Mouse (Mus musculus): ENCODE data around the gene Orc2. TPM values are rescaled to one million over a fixed set of nuclear protein-coding genes. Genes with fewer than 3 reads are reported as not detected.
A peak's percentile ranks its signal among the peaks of the same experiment; 100 is the strongest.

The Orc2 gene
- polyA plus RNA-seq, 1 experiment from 2014 or later: 62.2 TPM

DNA sequence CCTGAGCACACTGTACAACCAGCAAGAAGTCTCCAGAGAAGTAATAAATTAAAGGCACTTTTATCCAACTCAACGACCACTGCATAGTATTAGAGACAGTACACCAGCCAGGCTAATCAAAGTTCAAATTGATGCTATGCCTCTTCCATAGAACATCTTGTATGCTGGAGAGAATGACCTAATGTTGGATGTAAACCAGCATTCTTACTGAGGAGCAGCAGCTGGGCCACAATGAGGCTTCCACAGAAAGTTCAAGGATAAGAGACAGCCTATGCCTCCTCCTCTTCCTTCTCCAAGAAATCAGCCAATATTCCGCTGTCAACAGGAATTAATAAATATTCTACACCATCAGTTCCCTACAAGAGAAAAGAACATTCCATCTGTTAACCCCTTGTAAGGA lies 41.0 kb downstream of the Orc2 start:
- no peak for ATAC-seq
- Histone ChIP-seq H3K4me2 (no peak overlapping the region), H3K27ac (no peak overlapping the region), H3K4me3 (no peak overlapping the region), H3K9ac (no peak overlapping the region), H3K4me1 (no peaks in the 10 kb centered on the region), H3K9me3 (replicated peaks) (no peaks in the 10 kb centered on the region), H3K27me3 (replicated peaks) (no peaks in the 10 kb centered on the region), H3K36me3 (peaks cover 98% of the 10 kb centered on the region)
- 93% methylated on average over 2 of the region's 2 CpGs for WGBS (ENCODE audit: insufficient replicate concordance)

DNA sequence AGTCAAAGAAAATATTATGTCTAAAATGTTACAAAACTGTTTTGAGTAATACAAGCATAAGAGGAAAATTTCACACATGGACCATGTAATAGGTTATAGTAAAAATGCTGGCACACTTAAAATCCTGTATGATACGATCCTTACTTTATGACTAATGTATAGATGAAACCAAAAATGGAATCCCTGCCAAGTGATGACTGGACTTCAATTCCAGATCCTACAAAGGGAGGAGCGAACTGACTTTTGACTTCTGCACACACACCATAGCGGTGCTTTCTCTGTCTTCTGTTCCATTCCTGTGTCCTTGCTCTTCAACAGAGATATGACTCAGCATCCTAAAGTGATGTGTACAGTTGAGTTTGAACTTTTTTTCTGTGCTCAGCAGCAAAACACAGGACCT lies 44.3 kb downstream of the Orc2 start:
- Histone ChIP-seq H3K4me2 (no peak overlapping the region), H3K27ac (no peak overlapping the region), H3K9me3 (replicated peaks) (no peaks in the 10 kb centered on the region), H3K27me3 (replicated peaks) (no peaks in the 10 kb centered on the region), H3K4me1 (no peaks in the 10 kb centered on the region), H3K9ac (no peak overlapping the region), H3K4me3 (no peak overlapping the region), H3K36me3 (peaks cover 98% of the 10 kb centered on the region)
- 90% methylated on average over 3 of the region's 3 CpGs for WGBS (ENCODE audit: insufficient replicate concordance)
- ATAC-seq: no peak

DNA sequence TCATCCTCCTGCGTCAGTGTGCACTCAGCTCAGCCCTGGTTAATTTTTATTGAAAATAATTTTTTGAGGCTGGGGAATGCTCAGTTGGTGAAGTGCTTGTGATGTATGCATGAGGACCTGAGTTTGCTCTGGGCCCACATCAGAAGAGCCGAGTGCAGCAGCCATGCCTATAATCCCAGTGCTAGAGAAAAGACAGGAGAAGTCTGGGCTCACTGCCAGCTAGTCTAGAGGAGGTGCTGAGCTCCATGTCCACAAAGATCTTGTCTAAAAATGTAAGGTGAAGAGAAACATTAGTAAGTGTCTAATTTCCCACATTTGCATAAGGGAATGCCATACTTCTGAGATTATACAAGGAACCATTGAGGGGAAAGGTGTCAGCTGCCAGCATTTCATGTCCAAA lies 46.0 kb downstream of the Orc2 start:
- Histone ChIP-seq H3K36me3 (peaks cover 98% of the 10 kb centered on the region), H3K4me3 (no peak overlapping the region), H3K4me2 (no peak overlapping the region), H3K9ac (no peak overlapping the region), H3K4me1 (no peaks in the 10 kb centered on the region), H3K9me3 (replicated peaks) (no peaks in the 10 kb centered on the region), H3K27ac (no peak overlapping the region), H3K27me3 (replicated peaks) (no peaks in the 10 kb centered on the region)
- ATAC-seq: no peak
- 73% methylated on average over 2 of the region's 2 CpGs for WGBS (ENCODE audit: insufficient replicate concordance)

DNA sequence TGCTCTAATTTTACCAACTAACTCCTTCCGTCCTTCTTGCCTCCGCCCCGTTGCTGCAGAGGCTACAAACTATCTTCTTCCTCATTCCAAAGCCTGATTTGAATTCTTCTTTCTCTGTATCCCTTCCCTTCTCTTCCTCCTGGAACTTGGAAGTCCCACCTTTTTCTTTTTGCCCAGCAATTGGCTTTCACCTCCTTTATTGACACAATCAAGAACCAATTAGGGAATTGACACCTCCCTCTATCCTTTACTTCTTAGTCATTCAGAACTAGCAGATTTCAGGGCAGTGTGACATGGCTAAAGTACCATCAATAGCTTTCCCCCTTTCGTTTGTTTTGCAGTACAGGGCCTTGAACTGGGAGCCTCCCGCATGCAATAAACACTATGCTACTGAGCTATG lies 46.7 kb downstream of the Orc2 start:
- no peak for ATAC-seq
- Histone ChIP-seq H3K27me3 (replicated peaks) (no peaks in the 10 kb centered on the region), H3K4me1 (no peaks in the 10 kb centered on the region), H3K36me3 (peaks cover 98% of the 10 kb centered on the region), H3K4me3 (no peak overlapping the region), H3K9me3 (replicated peaks) (no peaks in the 10 kb centered on the region), H3K4me2 (no peak overlapping the region), H3K27ac (no peak overlapping the region), H3K9ac (no peak overlapping the region)
- WGBS (ENCODE audit: insufficient replicate concordance): 83% methylated on average over 5 of the region's 5 CpGs

DNA sequence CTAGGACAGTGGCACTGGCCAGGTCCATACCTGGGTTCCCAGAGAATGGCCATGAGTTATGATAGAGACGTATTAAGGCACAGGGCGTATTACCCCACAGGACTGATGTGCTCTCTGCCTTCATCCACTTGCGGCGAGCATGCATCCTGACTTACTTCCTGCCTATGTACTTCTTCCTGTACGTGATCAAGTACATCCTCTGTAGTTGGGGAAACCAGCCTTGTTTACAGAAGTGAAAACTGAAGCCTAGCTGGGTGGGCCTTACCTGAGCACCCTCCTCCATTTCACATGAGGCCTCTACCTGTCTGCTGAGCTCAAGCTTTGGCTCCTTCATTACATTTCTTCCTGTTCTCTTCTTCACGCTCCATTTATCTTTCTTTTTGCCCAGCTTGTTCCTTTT lies 50.6 kb downstream of the Orc2 start:
- no peak overlapping the region for H3K4me3 ChIP-seq
- no peaks in the 10 kb centered on the region for H3K9me3 ChIP-seq (replicated peaks)
- no peak overlapping the region for H3K9ac ChIP-seq
- peaks cover 3% of the 10 kb centered on the region; the same call in 1 of the 2 replicates for H3K4me1 ChIP-seq
- H3K4me2 ChIP-seq: no peak overlapping the region
- no peaks in the 10 kb centered on the region for H3K27me3 ChIP-seq (replicated peaks)
- no peak for ATAC-seq
- 79% methylated on average over 6 of the region's 6 CpGs for WGBS (ENCODE audit: insufficient replicate concordance)
- peaks cover 91% of the 10 kb centered on the region for H3K36me3 ChIP-seq
- H3K27ac ChIP-seq: no peak overlapping the region

DNA sequence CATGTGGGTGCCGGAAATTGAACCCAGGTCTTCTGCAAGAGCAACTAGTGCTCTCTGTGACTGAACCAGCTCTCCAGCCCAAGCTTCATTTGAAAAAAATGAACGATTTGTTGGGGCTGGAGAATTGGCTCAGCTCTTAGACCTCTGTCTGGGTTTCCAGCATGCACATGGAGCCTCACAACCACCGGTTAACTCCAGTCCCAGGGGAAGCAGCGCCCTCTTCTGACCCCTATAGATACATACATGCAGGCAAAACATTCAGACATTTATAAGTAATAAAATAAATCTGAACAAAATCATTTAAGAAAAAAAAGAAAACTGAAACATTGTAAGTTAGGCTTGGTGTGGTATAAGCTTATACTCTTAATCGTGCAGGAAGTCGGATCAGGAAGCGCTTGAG lies 56.5 kb downstream of the Orc2 start:
- H3K27me3 ChIP-seq (replicated peaks): no peaks in the 10 kb centered on the region
- 72% methylated on average over 7 of the region's 7 CpGs for WGBS (ENCODE audit: insufficient replicate concordance)
- no peak for ATAC-seq
- peaks cover 52% of the 10 kb centered on the region for H3K36me3 ChIP-seq
- no peaks in the 10 kb centered on the region for H3K9me3 ChIP-seq (replicated peaks)
- no peak overlapping the region for H3K9ac ChIP-seq
- H3K27ac ChIP-seq: no peak overlapping the region
- peaks cover 42% of the 10 kb centered on the region for H3K4me1 ChIP-seq
- H3K4me3 ChIP-seq: no peak overlapping the region
- H3K4me2 ChIP-seq: no peak overlapping the region

DNA sequence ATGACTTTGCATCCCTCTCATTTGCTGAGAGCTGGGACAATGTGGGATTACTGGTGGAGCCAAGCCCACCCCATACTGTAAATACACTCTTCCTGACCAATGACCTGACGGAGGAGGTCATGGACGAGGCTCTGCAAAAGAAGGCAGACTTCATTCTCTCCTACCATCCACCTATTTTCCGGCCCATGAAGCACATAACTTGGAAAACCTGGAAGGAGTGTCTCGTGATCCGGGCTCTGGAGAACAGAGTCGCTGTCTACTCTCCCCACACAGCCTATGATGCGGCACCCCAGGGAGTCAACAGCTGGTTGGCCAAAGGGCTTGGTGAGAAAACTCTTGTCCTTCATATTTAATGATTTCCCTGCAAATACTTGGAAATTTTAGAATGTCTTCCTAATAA lies 57.1 kb downstream of the Orc2 start:
- ATAC-seq: no peak

DNA sequence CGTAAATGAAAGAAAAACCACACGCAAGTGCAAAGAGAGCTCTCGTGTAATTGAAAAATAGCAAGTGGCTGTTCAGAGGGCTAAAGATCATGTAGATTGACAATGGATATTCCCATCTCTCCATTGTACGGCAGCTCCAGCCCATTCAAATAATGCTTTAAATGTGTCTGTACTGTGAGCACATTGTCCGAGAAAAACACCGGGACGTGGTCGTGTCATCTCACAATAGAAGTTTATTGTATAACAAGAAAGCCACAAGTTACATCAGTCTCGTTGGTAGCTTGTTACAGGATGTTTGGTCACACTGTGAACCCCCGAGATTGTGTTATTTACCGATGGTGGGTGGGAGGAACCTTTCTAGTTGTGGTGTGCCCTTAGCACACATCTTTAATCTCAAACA lies 59.0 kb downstream of the Orc2 start:
- 4% methylated on average over 11 of the region's 11 CpGs for WGBS (ENCODE audit: insufficient replicate concordance)
- H3K27me3 ChIP-seq (replicated peaks): no peaks in the 10 kb centered on the region
- peak overlapping the region; percentile 84 for H3K4me2 ChIP-seq
- no peaks in the 10 kb centered on the region for H3K9me3 ChIP-seq (replicated peaks)
- peaks cover 42% of the 10 kb centered on the region for H3K4me1 ChIP-seq
- peaks cover 46% of the 10 kb centered on the region for H3K36me3 ChIP-seq
- ATAC-seq: no peak
- H3K4me3 ChIP-seq: peak overlapping the region; percentile 76
- peak overlapping the region; percentile 80 for H3K9ac ChIP-seq
- H3K27ac ChIP-seq: peak overlapping the region; percentile 85

More for the DNA sequence above, 57.1 kb downstream of the Orc2 start:
- Histone ChIP-seq H3K4me2 (no peak overlapping the region), H3K4me3 (no peak overlapping the region), H3K27ac (no peak overlapping the region), H3K4me1 (peaks cover 42% of the 10 kb centered on the region), H3K27me3 (replicated peaks) (no peaks in the 10 kb centered on the region), H3K9me3 (replicated peaks) (no peaks in the 10 kb centered on the region), H3K36me3 (peaks cover 46% of the 10 kb centered on the region), H3K9ac (no peak overlapping the region)
- 84% methylated on average over 7 of the region's 7 CpGs for WGBS (ENCODE audit: insufficient replicate concordance)

DNA sequence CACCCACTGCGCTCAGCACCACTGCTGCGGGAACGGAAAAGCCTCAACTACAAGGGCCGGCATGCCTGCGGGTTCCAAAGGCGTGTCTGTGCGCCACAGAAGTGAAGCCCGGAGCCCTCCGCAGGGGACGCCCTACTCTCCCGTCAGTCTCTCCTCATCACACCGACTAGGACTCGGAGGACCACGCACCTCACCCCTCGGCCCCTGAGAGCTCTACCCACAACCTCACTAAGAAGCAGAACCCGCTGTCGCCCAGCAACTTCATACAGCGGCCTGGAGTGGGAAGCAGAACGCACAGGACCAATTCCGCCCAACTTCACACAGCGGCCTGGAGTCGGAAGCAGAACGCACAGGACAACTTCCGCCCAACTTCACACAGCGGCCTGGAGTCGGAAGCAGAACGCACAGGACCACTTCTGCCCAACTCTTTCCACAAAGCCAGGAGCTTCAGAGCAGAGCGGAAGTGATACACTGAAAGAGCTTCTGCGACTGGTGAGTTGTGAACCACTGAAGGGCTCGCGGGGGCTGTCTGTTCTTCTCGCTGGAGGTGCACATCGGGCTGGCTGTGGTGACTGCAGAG lies 59.7 kb downstream of the Orc2 start, which contains the start of the genes Nif3l1 and Ppil3:
Nif3l1 (plus strand) TSS at position 9 of the 580 bp plus-strand sequence.
Ppil3 (minus strand) TSS at position 344 of the 580 bp plus-strand sequence.
- peak; percentile 90 for ATAC-seq
- WGBS (ENCODE audit: insufficient replicate concordance): under 1% methylated on average over 33 of the region's 33 CpGs

DNA sequence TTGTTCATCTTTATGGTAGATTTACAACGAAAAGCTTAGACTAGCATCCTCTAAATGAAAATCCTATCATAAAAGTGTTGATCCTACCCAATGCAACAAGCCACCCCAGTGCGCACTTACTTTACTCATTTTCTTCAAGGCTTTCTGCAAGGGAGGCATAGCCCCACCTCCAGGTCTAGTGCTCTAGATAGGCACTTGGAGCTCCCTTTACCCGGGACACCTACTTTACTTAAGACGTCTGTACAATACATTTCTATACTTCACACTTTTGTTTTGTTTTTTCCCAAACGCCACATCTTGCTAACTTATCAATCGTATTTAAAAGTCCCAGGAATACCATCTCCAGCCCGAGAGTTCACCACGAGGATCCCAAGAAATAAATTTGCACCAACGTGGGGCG lies 60.2 kb downstream of the Orc2 start:
- Histone ChIP-seq H3K4me2 (peak overlapping the region; percentile 84), H3K9me3 (replicated peaks) (no peaks in the 10 kb centered on the region), H3K4me1 (peaks cover 42% of the 10 kb centered on the region), H3K27me3 (replicated peaks) (no peaks in the 10 kb centered on the region), H3K9ac (peak overlapping the region; percentile 80), H3K4me3 (peak overlapping the region; percentile 76), H3K36me3 (peaks cover 50% of the 10 kb centered on the region), H3K27ac (peak overlapping the region; percentile 85)
- WGBS (ENCODE audit: insufficient replicate concordance): 8% methylated on average over 10 of the region's 10 CpGs
- no peak for ATAC-seq

More for the DNA sequence above, 59.7 kb downstream of the Orc2 start, which contains the start of the genes Nif3l1 and Ppil3:
- peak within 1 kb of the TSS; percentile 80 for H3K9ac ChIP-seq
- H3K4me2 ChIP-seq: peak within 1 kb of the TSS; percentile 84
- peak within 1 kb of the TSS; percentile 85 for H3K27ac ChIP-seq
- H3K4me1 ChIP-seq: peaks cover 42% of the 10 kb centered on the region
- H3K36me3 ChIP-seq: peaks cover 46% of the 10 kb centered on the region
- peak within 1 kb of the TSS; percentile 76 for H3K4me3 ChIP-seq
- H3K27me3 ChIP-seq (replicated peaks): no peaks in the 10 kb centered on the region
- no peaks in the 10 kb centered on the region for H3K9me3 ChIP-seq (replicated peaks)

DNA sequence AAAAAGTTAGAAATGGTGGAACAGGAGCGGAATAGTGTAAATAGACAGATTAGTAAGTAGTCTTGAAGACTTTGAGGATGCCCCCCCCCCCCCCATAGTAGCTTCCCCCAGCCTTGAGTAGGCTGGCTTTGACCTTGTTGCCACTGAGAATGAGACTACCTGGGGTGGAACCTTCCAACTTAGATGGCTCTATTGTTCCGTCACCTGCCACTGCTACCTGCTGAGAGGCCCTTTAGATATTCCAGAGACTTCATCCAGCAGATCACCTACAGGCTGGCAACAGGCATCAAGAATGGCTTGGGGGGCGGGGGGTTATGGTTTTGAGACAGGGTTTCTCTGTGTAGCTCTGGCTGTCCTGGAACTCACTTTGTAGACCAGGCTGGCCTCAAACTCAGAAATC lies 80.4 kb downstream of the Orc2 start:
- Histone ChIP-seq H3K9me3 (replicated peaks) (no peaks in the 10 kb centered on the region), H3K4me3 (peak overlapping the region; percentile 84), H3K9ac (no peak overlapping the region), H3K4me2 (peak overlapping the region; percentile 64), H3K36me3 (peaks cover 23% of the 10 kb centered on the region), H3K27me3 (replicated peaks) (no peaks in the 10 kb centered on the region), H3K4me1 (peaks cover 34% of the 10 kb centered on the region), H3K27ac (peak overlapping the region; percentile 99; the same call in 1 of the 2 replicates)
- ATAC-seq: no peak
- WGBS (ENCODE audit: insufficient replicate concordance): 79% methylated on average over 3 of the region's 3 CpGs

DNA sequence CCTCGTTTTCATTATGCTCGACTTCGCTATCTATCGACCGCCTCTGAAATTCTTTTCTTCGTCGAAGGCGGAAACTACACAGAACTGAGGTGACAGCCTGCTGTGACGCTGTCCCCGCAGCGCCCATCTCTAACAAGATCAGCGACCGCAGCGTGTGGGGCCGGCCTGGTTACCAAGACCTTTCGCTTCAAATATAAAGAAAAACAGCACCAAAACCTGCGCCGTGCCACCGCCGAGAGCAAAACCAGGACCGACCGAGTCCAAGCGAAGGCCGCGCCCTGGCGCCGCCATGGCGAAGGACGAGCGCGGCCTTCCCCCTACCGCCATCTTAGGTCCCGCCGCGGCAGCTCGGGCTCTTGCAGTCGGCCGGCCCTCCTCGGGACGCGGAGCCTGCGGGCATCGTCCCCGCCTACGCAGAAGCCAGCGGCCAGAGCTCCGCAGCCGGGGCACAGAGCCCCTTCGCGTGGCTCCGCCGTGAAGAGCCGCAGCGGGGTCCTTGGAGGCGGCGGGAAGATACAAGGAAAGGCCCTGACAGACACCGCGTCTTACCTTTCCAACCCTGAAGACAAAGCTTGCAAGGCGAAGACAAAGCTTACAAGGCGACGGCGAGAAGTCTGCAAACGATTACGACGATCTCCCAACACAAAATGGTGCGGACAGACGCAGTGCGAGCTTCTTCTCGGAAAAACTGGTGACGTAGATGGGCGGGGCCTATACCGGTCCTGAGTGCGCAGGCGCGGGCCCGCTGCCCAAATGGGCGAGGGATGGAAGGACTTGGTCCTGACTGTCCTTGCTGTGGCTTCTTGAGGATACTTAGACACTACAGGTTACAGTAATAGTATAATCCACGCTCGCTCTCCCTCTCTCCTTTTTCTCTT lies 81.3 kb downstream of the Orc2 start, which contains the start of gene Clk1:
Clk1 (minus strand) TSS at position 696 of the 878 bp plus-strand sequence.
- 2% methylated on average over 79 of the region's 79 CpGs for WGBS (ENCODE audit: insufficient replicate concordance)
- peak; percentile 92 for ATAC-seq

More for the DNA sequence above, 81.3 kb downstream of the Orc2 start, which contains the start of gene Clk1:
- H3K9ac ChIP-seq: peak within 1 kb of the TSS; percentile 100
- no peaks in the 10 kb centered on the region for H3K9me3 ChIP-seq (replicated peaks)
- peaks cover 34% of the 10 kb centered on the region for H3K4me1 ChIP-seq
- peak within 1 kb of the TSS; percentile 75 for H3K4me2 ChIP-seq
- peak within 1 kb of the TSS; percentile 84 for H3K4me3 ChIP-seq
- peak within 1 kb of the TSS; percentile 99 for H3K27ac ChIP-seq
- no peaks in the 10 kb centered on the region for H3K27me3 ChIP-seq (replicated peaks)
- peaks cover 32% of the 10 kb centered on the region for H3K36me3 ChIP-seq
